Mouse (Mus musculus) adrenal gland, adult 2 months (tissue): ENCODE data around the gene S100a13. TPM values are rescaled to one million over a fixed set of nuclear protein-coding genes. Genes with fewer than 3 reads are reported as not detected.

Experiments used
- DNase-seq: peaks from one replicate; pipeline ENCODE4 v3.0.0; 2021
- long read RNA-seq: library from polyadenylated mRNA; stranded (forward); transcript quantifications from one replicate; pipeline ENCODE4 v2.0.0, GENCODE M21; 2021
- polyA plus RNA-seq: library from polyadenylated mRNA; depleted of rRNA; stranded (reverse); fragments of >200 nt; gene quantifications from 2 replicates; pipeline ENCODE4 v1.2.3, GENCODE M21; 2012; rRNA removed
- total RNA-seq, 2 experiments: library from RNA; stranded (reverse); gene quantifications; 2 replicates each; pipeline ENCODE4 v1.2.3; 2021

The S100a13 gene
- total RNA-seq (10 to 100 TPM; 28.5 to 51.2 TPM), polyA plus RNA-seq (19.7 and 26.7 TPM in 2 replicates)
- long read RNA-seq, partial matches to known transcripts, result 71 of 73 reads
- long read RNA-seq, other reads (novel, unspliced or antisense), result 2 of 73 reads

GRCm38 (mm10) chr3:90513796-90514590 is at the start of gene S100a13, which contains the start of gene S100a1:
Gene S100a13 (plus strand): TSS chr3:90514435.
Gene S100a1 (minus strand): TSS chr3:90514392.
- DNase-seq, result peak; percentile 90

GRCm38 (mm10) chr3:90464552-90465080 is 49.6 kb upstream of the S100a13 start:
- peak; percentile 80 for DNase-seq

GRCm38 (mm10) chr3:90465081-90465685 is 49.1 kb upstream of the S100a13 start:
- DNase-seq, result peak; percentile 67

GRCm38 (mm10) chr3:90465686-90466310 is 48.4 kb upstream of the S100a13 start, which contains the start of gene Npr1:
Gene Npr1 (minus strand): TSS chr3:90465866.
- DNase-seq, result peak; percentile 87

- peak; percentile 87 for DNase-seq
These were observed 47.9 kb upstream of the S100a13 start for GRCm38 (mm10) chr3:90466311-90466766.

GRCm38 (mm10) chr3:90467618-90468300 is 46.5 kb upstream of the S100a13 start:
- DNase-seq, result no peak

GRCm38 (mm10) chr3:90472213-90472612 is 42.0 kb upstream of the S100a13 start:
- peak; percentile 75 for DNase-seq

- no peak for DNase-seq
These were observed 38.9 kb upstream of the S100a13 start for GRCm38 (mm10) chr3:90475151-90475830.

GRCm38 (mm10) chr3:90475831-90476611 is 38.2 kb upstream of the S100a13 start, which contains the start of gene Ilf2:
Gene Ilf2 (plus strand): TSS chr3:90476126.
- DNase-seq, result peak; percentile 96

GRCm38 (mm10) chr3:90486998-90487397 is 27.2 kb upstream of the S100a13 start:
- no peak for DNase-seq

GRCm38 (mm10) chr3:90488576-90488975 is 25.7 kb upstream of the S100a13 start:
- DNase-seq, result no peak

GRCm38 (mm10) chr3:90490696-90491256 is 23.5 kb upstream of the S100a13 start, which contains the start of gene Snapin:
Gene Snapin (minus strand): TSS chr3:90491033.
- DNase-seq, result peak; percentile 96

GRCm38 (mm10) chr3:90491350-90491749 is 22.9 kb upstream of the S100a13 start:
- DNase-seq, result peak; percentile 47

- DNase-seq, result no peak
These were observed 20.2 kb upstream of the S100a13 start for GRCm38 (mm10) chr3:90493831-90494540.

GRCm38 (mm10) chr3:90495850-90496525 is 18.2 kb upstream of the S100a13 start:
- DNase-seq, result no peak

GRCm38 (mm10) chr3:90497597-90497996 is 16.6 kb upstream of the S100a13 start:
- DNase-seq, result no peak

- DNase-seq, result no peak
These were observed 10.8 kb upstream of the S100a13 start for GRCm38 (mm10) chr3:90503444-90503843.

- no peak for DNase-seq
These were observed 9.0 kb upstream of the S100a13 start for GRCm38 (mm10) chr3:90505216-90505615.
